Mouse (Mus musculus): ENCODE measurements around the gene Peak1. TPM values are rescaled to one million over a fixed set of nuclear protein-coding genes. Genes with fewer than 3 reads are reported as not detected.
A peak's percentile ranks its signal among the peaks of the same experiment; 100 is the strongest.

Gene Peak1
- polyA plus RNA-seq (2016; fragmentation: Nextera tagmentation; extraction: Ambion mirVana) = 7.2 and 9.4 TPM in 2 replicates

- Histone ChIP-seq H3K4me3 (replicated peaks) (peak within 1 kb of the TSS; percentile 74), H3K4me2 (peak within 1 kb of the TSS; percentile 67), H3K27ac (peak within 1 kb of the TSS; percentile 95), H3K27me3 (no peaks in the 10 kb centered on the region), H3K36me3 (no peaks in the 10 kb centered on the region), H3K4me1 (replicated peaks) (peaks cover 23% of the 10 kb centered on the region), H3K9me3 (no peaks in the 10 kb centered on the region), H3K9ac (replicated peaks) (peak within 1 kb of the TSS; percentile 86)
- ATAC-seq (ENCODE audit: insufficient number of reproducible peaks, insufficient read depth, low FRiP score, low TSS enrichment, low read depth) = peak; percentile 94
- WGBS = under 1% methylated on average over 58 of the region's 59 CpGs
Observed at GRCm38 (mm10) chr9:56417948-56418737, at the start of gene Peak1, which contains the start of gene Hmg20a. TSS of gene Peak1 (minus strand) at chr9:56418067. TSS of gene Hmg20a (plus strand) at chr9:56418609.

GRCm38 (mm10) chr9:56466251-56466650, 48.4 kb upstream of the Peak1 start:
- Histone ChIP-seq H3K9ac (replicated peaks) (no peak overlapping the region), H3K4me3 (replicated peaks) (no peak overlapping the region), H3K9me3 (no peaks in the 10 kb centered on the region), H3K36me3 (peaks cover 24% of the 10 kb centered on the region), H3K4me2 (no peak overlapping the region), H3K4me1 (replicated peaks) (peaks cover 39% of the 10 kb centered on the region), H3K27ac (no peak overlapping the region), H3K27me3 (no peaks in the 10 kb centered on the region)
- ATAC-seq (ENCODE audit: insufficient number of reproducible peaks, insufficient read depth, low FRiP score, low TSS enrichment, low read depth) = no peak
- WGBS = 93% methylated on average over 4 of the region's 4 CpGs

- Histone ChIP-seq H3K9ac (replicated peaks) (no peak overlapping the region), H3K4me2 (no peak overlapping the region), H3K9me3 (no peaks in the 10 kb centered on the region), H3K27me3 (no peaks in the 10 kb centered on the region), H3K4me1 (replicated peaks) (peaks cover 39% of the 10 kb centered on the region), H3K27ac (no peak overlapping the region; the same call in 1 of the 2 replicates), H3K36me3 (peaks cover 24% of the 10 kb centered on the region), H3K4me3 (replicated peaks) (no peak overlapping the region)
- 26% methylated on average over 23 of the region's 23 CpGs for WGBS
- no peak for ATAC-seq (ENCODE audit: insufficient number of reproducible peaks, insufficient read depth, low FRiP score, low TSS enrichment, low read depth)
Observed at GRCm38 (mm10) chr9:56464863-56465654, 47.2 kb upstream of the Peak1 start.

GRCm38 (mm10) chr9:56463686-56464515, 46.0 kb upstream of the Peak1 start:
- H3K4me1 ChIP-seq (replicated peaks) = peaks cover 39% of the 10 kb centered on the region
- 48% methylated on average over 4 of the region's 4 CpGs for WGBS
- no peak overlapping the region for H3K4me2 ChIP-seq
- peak overlapping the region; percentile 23; the same call in 1 of the 2 replicates for H3K27ac ChIP-seq
- no peak overlapping the region for H3K4me3 ChIP-seq (replicated peaks)
- no peak for ATAC-seq (ENCODE audit: insufficient number of reproducible peaks, insufficient read depth, low FRiP score, low TSS enrichment, low read depth)
- H3K36me3 ChIP-seq = peaks cover 16% of the 10 kb centered on the region
- no peak overlapping the region for H3K9ac ChIP-seq (replicated peaks)
- H3K9me3 ChIP-seq = no peaks in the 10 kb centered on the region
- no peaks in the 10 kb centered on the region for H3K27me3 ChIP-seq

GRCm38 (mm10) chr9:56463046-56463445, 45.2 kb upstream of the Peak1 start:
- Histone ChIP-seq H3K4me3 (replicated peaks) (no peak overlapping the region), H3K27me3 (no peaks in the 10 kb centered on the region), H3K9ac (replicated peaks) (no peak overlapping the region), H3K27ac (no peak overlapping the region), H3K36me3 (peaks cover 8% of the 10 kb centered on the region), H3K4me2 (no peak overlapping the region), H3K9me3 (no peaks in the 10 kb centered on the region), H3K4me1 (replicated peaks) (peaks cover 39% of the 10 kb centered on the region)
- WGBS = 95% methylated on average over 2 of the region's 2 CpGs
- no peak for ATAC-seq (ENCODE audit: insufficient number of reproducible peaks, insufficient read depth, low FRiP score, low TSS enrichment, low read depth)

GRCm38 (mm10) chr9:56462606-56463005, 44.7 kb upstream of the Peak1 start:
- 90% methylated on average over 1 of the region's 1 CpGs for WGBS
- peaks cover 3% of the 10 kb centered on the region; the same call in 1 of the 2 replicates for H3K36me3 ChIP-seq
- ATAC-seq (ENCODE audit: insufficient number of reproducible peaks, insufficient read depth, low FRiP score, low TSS enrichment, low read depth) = no peak
- H3K4me3 ChIP-seq (replicated peaks) = no peak overlapping the region
- H3K27me3 ChIP-seq = no peaks in the 10 kb centered on the region
- H3K9me3 ChIP-seq = no peaks in the 10 kb centered on the region
- no peak overlapping the region for H3K9ac ChIP-seq (replicated peaks)
- no peak overlapping the region for H3K4me2 ChIP-seq
- H3K4me1 ChIP-seq (replicated peaks) = peaks cover 36% of the 10 kb centered on the region
- H3K27ac ChIP-seq = no peak overlapping the region

- H3K4me1 ChIP-seq (replicated peaks) = peaks cover 21% of the 10 kb centered on the region
- no peaks in the 10 kb centered on the region for H3K27me3 ChIP-seq
- no peak for ATAC-seq (ENCODE audit: insufficient number of reproducible peaks, insufficient read depth, low FRiP score, low TSS enrichment, low read depth)
- H3K36me3 ChIP-seq = no peaks in the 10 kb centered on the region
- H3K4me2 ChIP-seq = no peak overlapping the region
- no peak overlapping the region for H3K4me3 ChIP-seq (replicated peaks)
- no peaks in the 10 kb centered on the region for H3K9me3 ChIP-seq
- H3K9ac ChIP-seq (replicated peaks) = no peak overlapping the region
- WGBS = 75% methylated on average over 5 of the region's 5 CpGs
- H3K27ac ChIP-seq = no peak overlapping the region
Observed at GRCm38 (mm10) chr9:56460987-56461386, 43.1 kb upstream of the Peak1 start.

GRCm38 (mm10) chr9:56456426-56456825, 38.6 kb upstream of the Peak1 start:
- Histone ChIP-seq H3K27me3 (no peaks in the 10 kb centered on the region), H3K4me2 (no peak overlapping the region), H3K9me3 (no peaks in the 10 kb centered on the region), H3K4me3 (replicated peaks) (no peak overlapping the region), H3K36me3 (peaks cover 10% of the 10 kb centered on the region; the same call in 1 of the 2 replicates), H3K9ac (replicated peaks) (no peak overlapping the region), H3K4me1 (replicated peaks) (no peaks in the 10 kb centered on the region), H3K27ac (no peak overlapping the region)
- WGBS = 93% methylated on average over 3 of the region's 3 CpGs
- ATAC-seq (ENCODE audit: insufficient number of reproducible peaks, insufficient read depth, low FRiP score, low TSS enrichment, low read depth) = no peak

GRCm38 (mm10) chr9:56453038-56453815, 35.4 kb upstream of the Peak1 start:
- WGBS = 88% methylated on average over 2 of the region's 2 CpGs

GRCm38 (mm10) chr9:56451570-56451969, 33.7 kb upstream of the Peak1 start:
- no peak for ATAC-seq (ENCODE audit: insufficient number of reproducible peaks, insufficient read depth, low FRiP score, low TSS enrichment, low read depth)
- Histone ChIP-seq H3K36me3 (peaks cover 10% of the 10 kb centered on the region; the same call in 1 of the 2 replicates), H3K9ac (replicated peaks) (no peak overlapping the region), H3K4me2 (no peak overlapping the region), H3K27ac (no peak overlapping the region), H3K4me3 (replicated peaks) (no peak overlapping the region), H3K27me3 (no peaks in the 10 kb centered on the region), H3K4me1 (replicated peaks) (no peaks in the 10 kb centered on the region), H3K9me3 (no peaks in the 10 kb centered on the region)
- 91% methylated on average over 6 of the region's 6 CpGs for WGBS

More at GRCm38 (mm10) chr9:56453038-56453815, 35.4 kb upstream of the Peak1 start:
- no peak overlapping the region for H3K4me3 ChIP-seq (replicated peaks)
- H3K4me1 ChIP-seq (replicated peaks) = no peaks in the 10 kb centered on the region
- H3K27me3 ChIP-seq = no peaks in the 10 kb centered on the region
- H3K36me3 ChIP-seq = peaks cover 10% of the 10 kb centered on the region; the same call in 1 of the 2 replicates
- H3K4me2 ChIP-seq = no peak overlapping the region
- H3K27ac ChIP-seq = no peak overlapping the region
- no peak overlapping the region for H3K9ac ChIP-seq (replicated peaks)
- no peaks in the 10 kb centered on the region for H3K9me3 ChIP-seq
- no peak for ATAC-seq (ENCODE audit: insufficient number of reproducible peaks, insufficient read depth, low FRiP score, low TSS enrichment, low read depth)

Data from limb, embryonic 12.5 days (tissue).